In the genomic region with DNA sequence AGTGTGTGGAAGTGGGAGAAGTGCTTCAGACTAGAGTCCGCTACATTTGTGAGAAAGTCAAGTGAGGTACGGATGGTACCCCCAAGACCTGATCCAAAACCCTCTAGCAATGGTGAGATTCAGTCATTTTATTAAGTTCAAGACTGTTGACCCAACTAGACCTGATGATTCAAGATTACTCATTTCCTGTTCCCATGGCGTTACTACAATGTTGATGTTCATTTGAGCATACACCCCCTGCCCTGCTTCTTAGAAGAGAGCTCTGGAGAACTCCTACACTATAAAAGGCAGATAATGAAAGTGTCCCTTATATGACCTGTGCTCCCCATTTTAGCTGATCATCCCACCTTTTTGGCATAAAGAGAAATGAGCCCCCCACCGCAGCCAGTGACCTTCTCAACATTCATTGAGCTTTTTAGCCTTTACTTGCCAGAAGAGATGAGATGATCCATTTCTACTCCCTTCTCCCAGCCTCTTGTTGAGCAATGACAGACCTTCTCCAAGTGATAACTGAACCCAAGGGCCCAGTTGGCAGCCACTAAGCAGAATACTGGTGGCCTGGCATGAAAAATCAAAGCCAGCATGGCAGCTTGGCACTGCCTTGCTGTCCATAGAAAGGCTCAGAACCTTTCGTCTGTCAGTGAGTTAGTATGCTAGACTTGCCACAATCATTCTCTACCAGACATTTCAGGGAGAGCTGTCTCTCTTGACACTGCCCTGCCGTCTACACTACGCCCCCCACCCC, we compare ENCODE assay signal across 24 mouse cellular contexts. TPM values are rescaled to one million over a fixed set of nuclear protein-coding genes. Genes with fewer than 3 reads are reported as not detected.
A peak's percentile ranks its signal among the peaks of the same experiment; 100 is the strongest.
DNase-seq lines count a peak whose midpoint lies in the region; TF ChIP-seq lines count a peak whose summit lies in the region.
"Had no signal": no experiment of that assay in that cellular context is flagged by ENCODE, and none has a peak within 500 bp of the region (broad histone marks: within the 10 kb centered on the region; RNA-seq: fewer than 3 reads in every experiment).

No protein-coding gene starts in this region.

- no peaks in the 10 kb centered on the region for H3K9me3 ChIP-seq in hindbrain, embryonic 10.5 days
- H3K9me3 ChIP-seq: hindbrain, embryonic 13.5 days; liver, embryonic 15.5 days; lung, embryonic 15.5 days; midbrain, embryonic 13.5 days had no signal

- 92% methylated on average over 7 of the region's 7 CpGs for WGBS in hindbrain, embryonic 10.5 days

- peak; percentile 24 for DNase-seq in adrenal gland, postnatal 10 days
- no peak for DNase-seq in adrenal gland, postnatal 4 days (ENCODE audit: low spot score in 2 of 2)
- no peak for DNase-seq in gastrocnemius, adult 2 months
- DNase-seq in gastrocnemius, postnatal 36 days = no peak
- peak; percentile 81 for DNase-seq in 3T3-L1 (ENCODE audit: low read depth, low spot score)
- no peak for DNase-seq in hindbrain, embryonic 10.5 days (ENCODE audit: low spot score)
- DNase-seq in embryo, embryonic 9.5 days (ENCODE audit: extremely low spot score) = no peak
- DNase-seq: adrenal gland, adult 8-10 months; heart, postnatal 36 days; kidney, adult 8-10 months; kidney, postnatal 4 days; layer of hippocampus, postnatal 36 days; liver; lung, postnatal 36 days; thymus, adult 2 months; thymus, postnatal 36 days had no signal

- H3K27ac ChIP-seq in gastrocnemius, adult 2 months = peak overlapping the region; percentile 58
- peak overlapping the region; percentile 79 for H3K27ac ChIP-seq in brown adipose tissue, adult 24 weeks (replicated peaks; ENCODE audit: low read depth, low read length)
- H3K27ac ChIP-seq in hindbrain, embryonic 10.5 days = no peak overlapping the region
- H3K27ac ChIP-seq: hindbrain, embryonic 13.5 days; kidney, postnatal 0 days; liver, embryonic 15.5 days; lung, embryonic 15.5 days; midbrain, embryonic 13.5 days had no signal

- intact Hi-C loops in gastrocnemius, adult 2 months (cut with DNase I) = no loop called here
- intact Hi-C loops in gastrocnemius, postnatal 36 days (cut with DNase I) = no loop called here

- H3K36me3 ChIP-seq in hindbrain, embryonic 10.5 days = no peaks in the 10 kb centered on the region
- H3K36me3 ChIP-seq: hindbrain, embryonic 13.5 days; liver, embryonic 15.5 days; midbrain, embryonic 13.5 days had no signal

- no peak overlapping the region for H3K4me3 ChIP-seq in gastrocnemius, adult 2 months
- H3K4me3 ChIP-seq in brown adipose tissue, adult 24 weeks (ENCODE audit: insufficient read depth, low read depth, low read length) = no peak overlapping the region
- no peak overlapping the region for H3K4me3 ChIP-seq in hindbrain, embryonic 10.5 days
- H3K4me3 ChIP-seq: hindbrain, embryonic 13.5 days; liver, embryonic 15.5 days; lung, embryonic 15.5 days; midbrain, embryonic 13.5 days had no signal

- H3K27me3 ChIP-seq in hindbrain, embryonic 10.5 days (ENCODE audit: insufficient read depth, poor library complexity, severe bottlenecking) = no peaks in the 10 kb centered on the region
- H3K27me3 ChIP-seq: hindbrain, embryonic 13.5 days; liver, embryonic 15.5 days; lung, embryonic 15.5 days; midbrain, embryonic 13.5 days had no signal

- no peak for TF ChIP-seq CTCF in gastrocnemius, adult 2 months (IDR thresholded peaks at IDR 0.05)

- H3K4me1 ChIP-seq in brown adipose tissue, adult 24 weeks (ENCODE audit: control insufficient read depth, insufficient read depth, insufficient read length, low read length) = peaks cover 5% of the 10 kb centered on the region
- no peaks in the 10 kb centered on the region for H3K4me1 ChIP-seq in hindbrain, embryonic 10.5 days (replicated peaks)
- H3K4me1 ChIP-seq: hindbrain, embryonic 13.5 days; liver, embryonic 15.5 days; lung, embryonic 15.5 days; midbrain, embryonic 13.5 days had no signal

RNA-seq across cellular contexts. Expression of a gene that starts 18.7 kb away (rescaled TPM):
- 10 to 100 TPM in 1 of 2 experiments, 1 to 10 TPM in 1; 9.1 to 11.1 TPM for total RNA-seq in adrenal gland, postnatal 10 days (2021)
- total RNA-seq in adrenal gland, postnatal 4 days (2021) = 10 to 100 TPM; 11.0 to 32.1 TPM
- 1 to 10 TPM; 1.7 to 3.2 TPM for total RNA-seq in gastrocnemius, adult 2 months (2021)
- 1 to 10 TPM; 2.6 to 3.2 TPM for total RNA-seq in gastrocnemius, postnatal 36 days (2021)
- 13.1 and 13.4 TPM in 2 replicates for polyA plus RNA-seq in brown adipose tissue, adult 24 weeks (2012; ENCODE audit: insufficient read depth, insufficient read length, missing spikeins)
- polyA plus RNA-seq in hindbrain, embryonic 10.5 days (2016; fragmentation: Nextera tagmentation; extraction: Ambion mirVana) = 0.08 TPM in 1 of 2 replicates, not detected in the other
- total RNA-seq: megakaryocyte, adult 5-6 weeks; MEL had no signal

Comparison
In these comparisons a context has a peak if more than half of its experiments do, and no peak if none do; other contexts are left out.
1. DNase-seq: peak in adrenal gland, postnatal 10 days (single experiment) and 3T3-L1 (single experiment); none in adrenal gland, postnatal 4 days (0 of 2), gastrocnemius, adult 2 months (single experiment), gastrocnemius, postnatal 36 days (0 of 2), hindbrain, embryonic 10.5 days (single experiment) and embryo, embryonic 9.5 days (single experiment).